ENCODE assay signal across 17 mouse cellular contexts in genomic region chr9:48803460-48804240, GRCm38 (mm10). TPM values are rescaled to one million over a fixed set of nuclear protein-coding genes. Genes with fewer than 3 reads are reported as not detected.
A peak's percentile ranks its signal among the peaks of the same experiment; 100 is the strongest.
DNase-seq lines count a peak whose midpoint lies in the region; ATAC-seq and TF ChIP-seq lines count a peak whose summit lies in the region.
"Had no signal": no experiment of that assay in that cellular context is flagged by ENCODE, and none has a peak within 500 bp of the region (broad histone marks: within the 10 kb centered on the region; RNA-seq: fewer than 3 reads in every experiment).

No protein-coding gene starts in this region.

- TF ChIP-seq CTCF in lung, postnatal 0 days (IDR thresholded peaks at IDR 0.05) = no peak

- intact Hi-C loops in left cerebral cortex, postnatal 25 days (cut with DNase I) = loop anchor here (1.0 kb wide), 1 partner anchor 66 kb away; no protein-coding TSS in a partner anchor

- H3K9ac ChIP-seq in lung, postnatal 0 days (replicated peaks; ENCODE audit: low read depth) = no peak overlapping the region
- H3K9ac ChIP-seq: limb, embryonic 12.5 days; liver, embryonic 13.5 days; lung, embryonic 15.5 days; midbrain, embryonic 13.5 days; neural tube, embryonic 15.5 days had no signal

- no peak overlapping the region for H3K4me2 ChIP-seq in lung, postnatal 0 days (replicated peaks; ENCODE audit: low read depth, low read length)
- H3K4me2 ChIP-seq: limb, embryonic 12.5 days; liver, embryonic 13.5 days; lung, embryonic 15.5 days; midbrain, embryonic 13.5 days; neural tube, embryonic 15.5 days had no signal

- TF ChIP-seq EP300 in lung, postnatal 0 days (IDR thresholded peaks at IDR 0.05) = no peak

- no peak overlapping the region for H3K27ac ChIP-seq in lung, postnatal 0 days (ENCODE audit: low read length)
- H3K27ac ChIP-seq: limb, embryonic 12.5 days; liver, embryonic 13.5 days; lung, embryonic 15.5 days; midbrain, embryonic 13.5 days; neural tube, embryonic 15.5 days had no signal

- H3K4me3 ChIP-seq in lung, postnatal 0 days (ENCODE audit: low read depth, low read length) = no peak overlapping the region
- H3K4me3 ChIP-seq: limb, embryonic 12.5 days; liver, embryonic 13.5 days; lung, embryonic 15.5 days; midbrain, embryonic 13.5 days; neural tube, embryonic 15.5 days had no signal

- H3K4me1 ChIP-seq in lung, postnatal 0 days (ENCODE audit: insufficient read depth, low read depth, low read length) = no peaks in the 10 kb centered on the region

- WGBS in lung, postnatal 0 days = 90% methylated on average over 27 of the region's 27 CpGs

- no peaks in the 10 kb centered on the region for H3K27me3 ChIP-seq in lung, postnatal 0 days (replicated peaks; ENCODE audit: insufficient read depth, low read length)
- H3K27me3 ChIP-seq: midbrain, embryonic 13.5 days; neural tube, embryonic 15.5 days had no signal

- peaks cover 7% of the 10 kb centered on the region for H3K36me3 ChIP-seq in lung, postnatal 0 days (ENCODE audit: insufficient read depth, low read length)
- H3K36me3 ChIP-seq: limb, embryonic 12.5 days; liver, embryonic 13.5 days; lung, embryonic 15.5 days; midbrain, embryonic 13.5 days; neural tube, embryonic 15.5 days had no signal

- peak; percentile 69 to 91 for DNase-seq in layer of hippocampus, adult 18-20 months (ENCODE audit: low spot score in 2 of 2)
- DNase-seq in layer of hippocampus, postnatal 10 days (ENCODE audit: low spot score in 2 of 2) = no peak
- peak; percentile 77 to 83 for DNase-seq in layer of hippocampus, adult 8-10 months (ENCODE audit: low spot score in 2 of 2)
- DNase-seq in left cerebral cortex, postnatal 25 days (ENCODE audit: low spot score in 2 of 2) = peak; percentile 49 to 97
- no peak for DNase-seq in lung, postnatal 0 days (ENCODE audit: low spot score)
- DNase-seq in B cell, adult 2 months = no peak
- no peak for DNase-seq in retina, postnatal 1 day
- DNase-seq: adrenal gland, postnatal 25 days; cerebellum, adult 9-10 months; heart, postnatal 4 days; kidney, adult 8-10 months; kidney, postnatal 36 days; liver, embryonic 13.5 days had no signal

- H3K9me3 ChIP-seq in lung, postnatal 0 days (ENCODE audit: low read length) = no peaks in the 10 kb centered on the region
- H3K9me3 ChIP-seq: limb, embryonic 12.5 days; liver, embryonic 13.5 days; lung, embryonic 15.5 days; midbrain, embryonic 13.5 days; neural tube, embryonic 15.5 days had no signal

- no peak for ATAC-seq in lung, postnatal 0 days
- ATAC-seq: midbrain, embryonic 13.5 days had no signal

RNA-seq across cellular contexts. Expression of gene Zbtb16, which starts 32.4 kb away (rescaled TPM):
- total RNA-seq in layer of hippocampus, adult 18-20 months (2021) = 100 to 1,000 TPM; 142 to 156 TPM
- 10 to 100 TPM; 58.2 to 66.3 TPM for total RNA-seq in layer of hippocampus, postnatal 10 days (2021)
- 100 to 1,000 TPM; 118 to 146 (median 137) TPM for total RNA-seq in layer of hippocampus, adult 8-10 months (2022)
- 10 to 100 TPM; 71.7 to 73.7 TPM for total RNA-seq in left cerebral cortex, postnatal 25 days (2021)
- 3.9 and 19.7 TPM in 2 replicates for polyA plus RNA-seq in lung, postnatal 0 days (2015; fragmentation: Nextera tagmentation; extraction: Ambion mirVana)

Comparison
In these comparisons a context has a peak if more than half of its experiments do, and no peak if none do; other contexts are left out.
1. DNase-seq: peak in layer of hippocampus, adult 18-20 months (2 of 2), layer of hippocampus, adult 8-10 months (2 of 2) and left cerebral cortex, postnatal 25 days (2 of 2); none in layer of hippocampus, postnatal 10 days (0 of 2), lung, postnatal 0 days (single experiment), B cell, adult 2 months (0 of 2) and retina, postnatal 1 day (single experiment).